Mouse (Mus musculus) E14TG2a.4 (cell line): Measurements from ENCODE around the gene Sept1.

Source experiments
- H3K27me3 ChIP-seq: 2 replicates; pipeline ENCODE4 v1.6.1; 2014; ENCODE audit warnings: low read length, control low read depth; ENCODE audit not compliant: insufficient read depth
- H3K36me3 ChIP-seq: 2 replicates; pipeline ENCODE4 v1.6.1; 2014; ENCODE audit warnings: low read length, control low read depth; ENCODE audit not compliant: insufficient read depth
- H3K4me1 ChIP-seq: replicated peaks from 2 replicates; pipeline ENCODE4 v1.6.1; 2014; ENCODE audit warnings: low read depth, low read length, control low read depth
- H3K4me3 ChIP-seq: replicated peaks from 2 replicates; pipeline ENCODE4 v1.5.1; 2014; ENCODE audit warnings: mild to moderate bottlenecking, low read length
- H3K9me3 ChIP-seq: 2 replicates; pipeline ENCODE4 v1.6.1; 2014; ENCODE audit warnings: low read length, control low read depth
- CTCF ChIP-seq: conservative IDR thresholded peaks from 2 replicates; pipeline ENCODE4 v1.5.1; 2014; ENCODE audit warnings: low read length
- NANOG ChIP-seq: IDR thresholded peaks from 2 replicates; pipeline ENCODE4 v1.6.1; 2014; ENCODE audit warnings: borderline replicate concordance, low read length, mixed read lengths
- POU5F1 ChIP-seq: IDR thresholded peaks from 2 replicates; pipeline ENCODE4 v1.6.1; 2014; ENCODE audit warnings: low read length, borderline replicate concordance

The Sept1 gene

GRCm38 (mm10) chr7:127243870-127244657 lies 11.1 kb upstream of the Sept1 start, which contains the start of gene Zfp771:
Gene Zfp771, plus strand, starts transcription at chr7:127244274.
- H3K4me3 ChIP-seq, result peak within 1 kb of the TSS; percentile 89
- peaks cover 17% of the 10 kb centered on the region for H3K4me1 ChIP-seq
- TF ChIP-seq NANOG (no peak), POU5F1 (no peak), CTCF (no peak)
- H3K36me3 ChIP-seq, result peaks cover 40% of the 10 kb centered on the region
- H3K9me3 ChIP-seq, result peaks cover 38% of the 10 kb centered on the region
- H3K27me3 ChIP-seq, result no peaks in the 10 kb centered on the region

- TF ChIP-seq CTCF, result no peak
- TF ChIP-seq POU5F1, result no peak
- no peak for TF ChIP-seq NANOG
- H3K27me3 ChIP-seq, result no peaks in the 10 kb centered on the region
- H3K4me3 ChIP-seq, result peak overlapping the region; percentile 89
- peaks cover 44% of the 10 kb centered on the region for H3K9me3 ChIP-seq
- peaks cover 17% of the 10 kb centered on the region for H3K4me1 ChIP-seq
- peaks cover 41% of the 10 kb centered on the region for H3K36me3 ChIP-seq
Observed at GRCm38 (mm10) chr7:127243361-127243867, 10.5 kb upstream of the Sept1 start.

GRCm38 (mm10) chr7:127234777-127235176 lies 1.8 kb upstream of the Sept1 start:
- H3K9me3 ChIP-seq, result peaks cover 61% of the 10 kb centered on the region
- peaks cover 71% of the 10 kb centered on the region for H3K36me3 ChIP-seq
- TF ChIP-seq POU5F1, result no peak
- no peak for TF ChIP-seq CTCF
- H3K4me3 ChIP-seq, result peak overlapping the region; percentile 95
- H3K4me1 ChIP-seq, result peaks cover 45% of the 10 kb centered on the region
- no peaks in the 10 kb centered on the region for H3K27me3 ChIP-seq

- H3K4me3 ChIP-seq, result peak overlapping the region; percentile 95
- peaks cover 55% of the 10 kb centered on the region for H3K4me1 ChIP-seq
- peaks cover 51% of the 10 kb centered on the region for H3K9me3 ChIP-seq
- H3K27me3 ChIP-seq, result no peaks in the 10 kb centered on the region
- peaks cover 74% of the 10 kb centered on the region for H3K36me3 ChIP-seq
- TF ChIP-seq NANOG, result no peak
- TF ChIP-seq POU5F1, result no peak
- TF ChIP-seq CTCF, result no peak
Observed at GRCm38 (mm10) chr7:127233765-127234164, 835 bp upstream of the Sept1 start.

- H3K4me1 ChIP-seq, result peaks cover 59% of the 10 kb centered on the region
- TF ChIP-seq NANOG (no peak), CTCF (no peak), POU5F1 (no peak)
- peaks cover 46% of the 10 kb centered on the region for H3K9me3 ChIP-seq
- no peaks in the 10 kb centered on the region for H3K27me3 ChIP-seq
- peak overlapping the region; percentile 95 for H3K4me3 ChIP-seq
- H3K36me3 ChIP-seq, result peaks cover 70% of the 10 kb centered on the region
Observed at GRCm38 (mm10) chr7:127233368-127233749, 429 bp upstream of the Sept1 start.

GRCm38 (mm10) chr7:127231826-127232621 lies 906 bp downstream of the Sept1 start:
- Histone ChIP-seq H3K4me1 (peaks cover 68% of the 10 kb centered on the region), H3K27me3 (no peaks in the 10 kb centered on the region), H3K4me3 (peak overlapping the region; percentile 95), H3K36me3 (peaks cover 58% of the 10 kb centered on the region), H3K9me3 (peaks cover 33% of the 10 kb centered on the region)
- TF ChIP-seq POU5F1 (no peak), CTCF (no peak), NANOG (no peak)

- TF ChIP-seq POU5F1 (no peak), CTCF (no peak), NANOG (no peak)
- Histone ChIP-seq H3K4me3 (peak overlapping the region; percentile 95), H3K9me3 (peaks cover 27% of the 10 kb centered on the region), H3K4me1 (peaks cover 67% of the 10 kb centered on the region), H3K27me3 (no peaks in the 10 kb centered on the region), H3K36me3 (peaks cover 55% of the 10 kb centered on the region)
Observed at GRCm38 (mm10) chr7:127231376-127231775, 1.6 kb downstream of the Sept1 start.
